Mouse (Mus musculus): ENCODE results near the gene Gm1043.

DNA sequence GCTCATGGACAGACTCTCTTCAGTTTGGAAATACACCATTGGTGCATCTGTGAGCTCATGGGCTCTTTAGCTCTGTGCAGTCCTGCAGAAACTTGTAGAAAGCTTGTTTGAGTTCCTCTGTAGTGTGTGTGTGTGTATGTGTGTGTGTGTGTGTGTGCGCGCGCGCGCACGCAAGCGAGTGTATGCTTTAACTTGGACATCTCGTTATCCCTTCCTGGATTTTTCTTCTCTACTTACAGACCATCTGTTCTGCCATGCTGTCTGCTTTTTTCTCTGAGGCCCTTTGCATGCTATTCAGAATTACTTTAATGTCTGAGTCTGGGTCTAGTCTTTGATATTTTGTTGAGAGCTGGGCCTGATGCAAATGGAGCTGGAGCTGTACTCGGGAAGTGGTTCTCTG is 1.3 kb upstream of the Gm1043 start:
- TF ChIP-seq POLR2A (IDR thresholded peaks at IDR 0.05; ENCODE audit: borderline replicate concordance, low read depth, low read length) (no peak), CTCF (IDR thresholded peaks at IDR 0.05; ENCODE audit: low read depth, low read length) (no peak)
